Mouse (Mus musculus) liver, embryonic 14.5 days (tissue): ENCODE results near the gene Gk2. TPM values are rescaled to one million over a fixed set of nuclear protein-coding genes. Genes with fewer than 3 reads are reported as not detected.

Experiments used
- ATAC-seq: fragments of 200-750 bp; cut with Nextera tagmentation; 2 replicates; pipeline ENCODE4 v1.8.0; 2017; ENCODE audit warnings: moderate number of reproducible peaks, mild to moderate bottlenecking, moderate library complexity; ENCODE audit not compliant: insufficient read depth
- DNase-seq, 3 experiments: peaks; one replicate each; pipeline ENCODE4 v3.0.0-alpha.2; 2012 to 2013; ENCODE audit warnings: low read depth in 3 of 3, low spot score in 3 of 3
- H3K27ac ChIP-seq: fragments of 300-500 bp; sonication (generic); 2 replicates; pipeline ENCODE4 v1.5.1; 2014; ENCODE audit warnings: moderate library complexity, mild to moderate bottlenecking, control low read depth, inconsistent platforms
- H3K27me3 ChIP-seq: fragments of 300-500 bp; sonication (generic); 2 replicates; pipeline ENCODE4 v1.6.1; 2014; ENCODE audit warnings: mild to moderate bottlenecking, low read length, moderate library complexity; ENCODE audit not compliant: control insufficient read depth, insufficient read depth
- H3K36me3 ChIP-seq: fragments of 300-500 bp; sonication (generic); replicated peaks from 2 replicates; pipeline ENCODE4 v1.6.1; 2014; ENCODE audit warnings: low read depth; ENCODE audit not compliant: control insufficient read depth, insufficient read depth
- H3K4me1 ChIP-seq, 2 experiments: fragments of 200-500 bp in 1 of 2; fragments of 300-500 bp in 1 of 2; sonication (generic) in 1 of 2; replicated peaks; 2 replicates each; pipeline ENCODE4 v1.6.1; 2012 to 2014; ENCODE audit warnings: antibody characterized with exemption in 1 of 2, inconsistent platforms in 1 of 2, low read length in 1 of 2; ENCODE audit not compliant: control insufficient read depth in 2 of 2, insufficient read depth in 2 of 2
- H3K4me2 ChIP-seq: fragments of 300-500 bp; sonication (generic); 2 replicates; pipeline ENCODE4 v1.6.1; 2014; ENCODE audit warnings: low read depth, mild to moderate bottlenecking, control low read depth, moderate library complexity
- H3K4me3 ChIP-seq, 2 experiments: fragments of 200-500 bp in 1 of 2; fragments of 300-500 bp in 1 of 2; sonication (generic) in 1 of 2; 2 replicates each; pipeline ENCODE4 v1.5.1; 2012 to 2014; ENCODE audit warnings: low read depth in 2 of 2, low read length in 2 of 2, mild to moderate bottlenecking in 2 of 2, control low read depth in 1 of 2, inconsistent platforms in 1 of 2, moderate library complexity in 1 of 2; ENCODE audit not compliant: insufficient read depth in 1 of 2
- H3K9ac ChIP-seq: fragments of 300-500 bp; sonication (generic); replicated peaks from 2 replicates; pipeline ENCODE4 v1.6.1; 2014; ENCODE audit warnings: mild to moderate bottlenecking, control low read depth, moderate library complexity
- H3K9me3 ChIP-seq: fragments of 300-500 bp; sonication (generic); 2 replicates; pipeline ENCODE4 v1.6.1; 2016; ENCODE audit warnings: low read length, mixed read lengths; ENCODE audit not compliant: control insufficient read depth
- CTCF ChIP-seq: IDR thresholded peaks from 2 replicates; pipeline ENCODE4 v1.5.1; 2016; ENCODE audit warnings: antibody characterized with exemption, low read depth, control low read depth
- EP300 ChIP-seq: IDR thresholded peaks from 2 replicates; pipeline ENCODE4 v1.6.1; 2016; ENCODE audit warnings: antibody characterized with exemption, low read depth
- WGBS: fragments of 180-500 bp; shearing (Covaris S2); extraction: QIAGEN DNeasy Blood & Tissue Kit; methylation state at CpG from one replicate; pipeline ENCODE4 v1.1.7; 2014; ENCODE audit not compliant: insufficient replicate concordance; 5-methylcytosine and 5-hydroxymethylcytosine counted together
- polyA plus RNA-seq, 2 experiments: library from polyadenylated mRNA; depleted of rRNA in 1 of 2; stranded (reverse) in 1 of 2; unstranded in 1 of 2; fragments of >200 nt; fragmentation: Nextera tagmentation in 1 of 2; extraction: Ambion mirVana in 1 of 2; gene quantifications; 2 replicates each; pipeline versions ENCODE4 v1.2.1 to v1.2.3; 2012 to 2014

The Gk2 gene
- polyA plus RNA-seq, 2 experiments = not detected

DNA sequence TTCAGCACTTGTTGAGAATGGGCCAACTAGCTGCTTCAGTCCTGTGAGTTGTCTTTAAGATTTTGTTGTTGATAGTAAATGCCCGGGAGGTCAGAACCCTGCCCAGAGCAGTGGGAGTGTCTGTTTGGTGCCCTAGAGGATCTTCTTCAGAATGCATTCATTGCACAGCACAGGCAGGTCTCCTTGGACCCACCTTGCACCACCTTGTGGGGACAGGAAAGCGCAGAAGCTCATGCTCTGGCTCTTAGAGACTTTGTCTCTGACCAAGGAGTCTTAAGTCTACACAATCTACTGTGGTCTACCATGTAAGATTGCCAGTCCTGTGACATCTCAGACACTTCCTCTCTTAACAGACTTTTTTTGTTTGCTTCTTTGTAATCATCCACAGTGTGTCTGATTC lies 39.6 kb downstream of the Gk2 start:
- TF ChIP-seq CTCF = no peak
- no peak for TF ChIP-seq EP300
- WGBS = 46% methylated on average over 2 of the region's 2 CpGs

DNA sequence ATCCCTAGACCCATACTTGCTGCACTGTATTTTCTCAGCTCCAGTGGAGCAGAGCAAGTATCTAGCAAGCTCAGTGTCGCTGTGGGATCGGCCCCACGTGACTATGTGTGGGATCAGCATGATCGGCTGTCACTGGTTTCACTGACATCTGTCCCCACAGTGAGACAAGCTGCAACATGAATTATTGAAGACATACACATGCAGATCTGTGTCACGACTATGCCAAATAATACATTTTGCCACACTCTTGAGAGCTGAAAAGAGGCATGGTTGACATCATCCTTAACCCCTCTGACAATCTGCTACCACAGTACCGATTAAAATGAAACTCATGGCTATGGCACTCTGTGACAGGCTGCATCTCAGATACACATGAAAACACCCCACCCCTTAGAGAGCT lies 41.0 kb downstream of the Gk2 start:
- Histone ChIP-seq H3K4me3 (no peak overlapping the region), H3K9me3 (no peaks in the 10 kb centered on the region), H3K36me3 (no peaks in the 10 kb centered on the region), H3K27ac (no peak overlapping the region), H3K27me3 (no peaks in the 10 kb centered on the region), H3K4me2 (no peak overlapping the region), H3K4me1 (no peaks in the 10 kb centered on the region), H3K9ac (no peak overlapping the region)
- ATAC-seq (no peak), DNase-seq (no peak)
- TF ChIP-seq EP300 (no peak), CTCF (no peak)
- 63% methylated on average over 6 of the region's 6 CpGs for WGBS

More for the DNA sequence above, 39.6 kb downstream of the Gk2 start:
- no peak overlapping the region for H3K4me3 ChIP-seq
- no peaks in the 10 kb centered on the region for H3K36me3 ChIP-seq
- H3K9me3 ChIP-seq = no peaks in the 10 kb centered on the region
- no peak overlapping the region for H3K4me2 ChIP-seq
- H3K27ac ChIP-seq = no peak overlapping the region
- no peak for DNase-seq
- no peak overlapping the region for H3K9ac ChIP-seq
- H3K27me3 ChIP-seq = no peaks in the 10 kb centered on the region
- no peaks in the 10 kb centered on the region for H3K4me1 ChIP-seq
- no peak for ATAC-seq

DNA sequence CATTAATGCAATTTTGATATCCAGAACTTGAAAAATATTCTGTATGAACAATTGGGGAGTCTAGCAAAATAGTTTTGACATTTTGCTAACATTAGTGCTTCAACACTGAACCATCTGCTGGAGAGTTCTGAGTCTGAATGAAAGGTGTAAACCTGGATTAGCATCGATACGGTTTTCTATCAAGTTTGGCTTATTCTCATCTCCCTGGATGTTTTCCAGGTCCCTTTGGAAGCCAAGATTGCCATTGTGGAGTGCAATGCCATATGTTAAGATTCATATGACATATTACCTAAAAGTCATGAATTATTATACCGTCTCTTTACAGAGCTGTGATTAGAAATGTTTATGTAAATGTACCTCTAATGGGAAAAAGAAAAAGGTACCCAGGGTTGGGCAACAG lies 43.1 kb downstream of the Gk2 start:
- no peak overlapping the region for H3K4me2 ChIP-seq
- no peak for DNase-seq
- no peaks in the 10 kb centered on the region for H3K9me3 ChIP-seq
- ATAC-seq = no peak
- no peak for TF ChIP-seq EP300
- no peak for TF ChIP-seq CTCF
- H3K36me3 ChIP-seq = no peaks in the 10 kb centered on the region
- H3K27ac ChIP-seq = no peak overlapping the region
- WGBS = 65% methylated on average over 3 of the region's 3 CpGs
- H3K27me3 ChIP-seq = no peaks in the 10 kb centered on the region
- no peak overlapping the region for H3K4me3 ChIP-seq
- no peaks in the 10 kb centered on the region for H3K4me1 ChIP-seq
- no peak overlapping the region for H3K9ac ChIP-seq

DNA sequence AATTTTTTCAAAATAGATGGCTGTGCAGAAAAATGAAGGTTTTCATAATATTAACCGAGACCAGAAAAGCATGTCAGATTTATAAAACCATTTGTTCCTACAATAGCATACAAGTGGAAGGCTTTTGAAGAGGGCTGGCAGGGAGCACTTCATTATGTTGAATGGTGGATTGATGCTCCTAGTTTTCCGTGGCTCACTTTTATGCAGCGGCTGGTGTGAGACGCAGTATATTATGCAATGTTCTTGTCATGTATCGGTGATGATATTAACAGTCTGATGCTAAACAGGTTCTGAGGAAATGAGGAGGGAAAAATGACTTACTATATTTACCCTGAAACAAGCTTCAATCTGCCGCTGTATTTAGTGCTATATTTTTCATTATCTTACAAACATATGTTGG lies 46.6 kb downstream of the Gk2 start:
- Histone ChIP-seq H3K4me1 (no peaks in the 10 kb centered on the region), H3K27ac (no peak overlapping the region), H3K27me3 (no peaks in the 10 kb centered on the region), H3K36me3 (no peaks in the 10 kb centered on the region), H3K9me3 (no peaks in the 10 kb centered on the region), H3K4me3 (no peak overlapping the region), H3K9ac (no peak overlapping the region), H3K4me2 (no peak overlapping the region)
- WGBS = 75% methylated on average over 6 of the region's 6 CpGs
- DNase-seq (no peak), ATAC-seq (no peak)
- TF ChIP-seq CTCF (no peak), EP300 (no peak)

DNA sequence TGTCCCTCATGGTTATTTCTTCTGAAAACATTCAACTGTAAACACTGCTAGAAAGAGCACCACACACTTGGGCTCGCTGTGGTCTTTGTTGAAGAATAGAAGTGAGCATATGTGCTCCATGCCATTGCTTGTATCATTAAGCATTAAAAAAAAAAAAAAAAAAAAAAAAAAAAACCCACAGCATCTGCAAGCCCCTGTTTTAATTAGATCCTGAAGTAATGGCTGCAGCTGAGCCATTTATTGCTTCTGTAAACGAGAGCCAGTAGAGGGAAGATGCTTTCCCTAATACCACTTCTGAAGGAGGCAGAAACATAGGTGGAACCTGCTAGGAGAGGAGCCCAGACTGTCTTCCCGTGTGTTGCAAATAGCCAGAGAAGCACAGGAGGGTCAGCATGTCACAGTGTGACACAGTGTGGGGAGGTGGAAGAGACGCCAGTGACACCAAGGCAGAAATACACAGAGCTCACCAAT lies 47.6 kb downstream of the Gk2 start:
- Histone ChIP-seq H3K4me1 (no peaks in the 10 kb centered on the region), H3K4me3 (no peak overlapping the region), H3K9ac (no peak overlapping the region), H3K27ac (no peak overlapping the region), H3K36me3 (no peaks in the 10 kb centered on the region), H3K27me3 (no peaks in the 10 kb centered on the region), H3K9me3 (no peaks in the 10 kb centered on the region), H3K4me2 (no peak overlapping the region)
- ATAC-seq (no peak), DNase-seq (no peak)
- 47% methylated on average over 4 of the region's 4 CpGs for WGBS
- TF ChIP-seq CTCF = no peak

Other genes starting within 250 kb of the Gk2 start
- not detected in 2 replicates for gene Naa11, start 64.6 kb downstream of the Gk2 start, polyA plus RNA-seq (2012; rRNA removed)
- gene Naa11, start 64.6 kb downstream of the Gk2 start, polyA plus RNA-seq (2014; fragmentation: Nextera tagmentation; extraction: Ambion mirVana) = not detected in 2 replicates